Mouse (Mus musculus) forebrain, postnatal 0 days (tissue): ENCODE results near the gene Npvf. TPM values are rescaled to one million over a fixed set of nuclear protein-coding genes. Genes with fewer than 3 reads are reported as not detected.

Source experiments
- ATAC-seq: fragments of 200-750 bp; cut with Nextera tagmentation; 2 replicates; pipeline ENCODE4 v1.8.0; 2017; ENCODE audit warnings: mild to moderate bottlenecking, moderate library complexity
- DNase-seq: peaks from one replicate; pipeline ENCODE4 v3.0.0-alpha.2; 2015
- H3K27ac ChIP-seq: fragments of 300-500 bp; sonication (generic); 2 replicates; pipeline ENCODE4 v1.5.1; 2014; ENCODE audit warnings: low read depth, mild to moderate bottlenecking, antibody characterized with exemption, low read length, moderate library complexity, mixed read lengths
- H3K27me3 ChIP-seq: fragments of 300-500 bp; sonication (generic); 2 replicates; pipeline ENCODE4 v1.6.1; 2014; ENCODE audit warnings: mild to moderate bottlenecking, low read length, mixed read lengths; ENCODE audit not compliant: insufficient read depth
- H3K36me3 ChIP-seq: fragments of 300-500 bp; sonication (generic); 2 replicates; pipeline ENCODE4 v1.6.1; 2014; ENCODE audit warnings: mild to moderate bottlenecking, moderate library complexity; ENCODE audit not compliant: insufficient read depth
- H3K4me1 ChIP-seq: fragments of 300-500 bp; sonication (generic); 2 replicates; pipeline ENCODE4 v1.6.1; 2014; ENCODE audit warnings: antibody characterized with exemption; ENCODE audit not compliant: insufficient read depth
- H3K4me2 ChIP-seq: fragments of 300-500 bp; sonication (generic); 2 replicates; pipeline ENCODE4 v1.6.1; 2014; ENCODE audit warnings: low read depth, mild to moderate bottlenecking, moderate library complexity
- H3K4me3 ChIP-seq: fragments of 300-500 bp; sonication (generic); 2 replicates; pipeline ENCODE4 v1.5.1; 2014; ENCODE audit warnings: low read depth, low read length, mixed read lengths
- H3K9ac ChIP-seq: fragments of 300-500 bp; sonication (generic); 2 replicates; pipeline ENCODE4 v1.6.1; 2014; ENCODE audit warnings: mild to moderate bottlenecking
- H3K9me3 ChIP-seq: fragments of 300-500 bp; sonication (generic); 2 replicates; pipeline ENCODE4 v1.6.1; 2016; ENCODE audit warnings: low read length
- CTCF ChIP-seq: sonication (generic); IDR thresholded peaks from 2 replicates; pipeline ENCODE4 v1.5.1; 2016; ENCODE audit warnings: antibody characterized with exemption, control low read depth, low read depth
- WGBS: fragments of 180-500 bp; shearing (Covaris S2); extraction: QIAGEN DNeasy Blood & Tissue Kit; methylation state at CpG from one replicate; pipeline ENCODE4 v1.1.7; 2014; 5-methylcytosine and 5-hydroxymethylcytosine counted together
- polyA plus RNA-seq: library from polyadenylated mRNA; unstranded; fragments of >200 nt; fragmentation: Nextera tagmentation; extraction: Ambion mirVana; gene quantifications from 2 replicates; pipeline ENCODE4 v1.2.1, GENCODE M21; 2015
- total RNA-seq: library from RNA; depleted of rRNA; stranded (reverse); fragments of >200 nt; gene quantifications from 2 replicates; pipeline ENCODE4 v1.2.3, GENCODE M21; 2014

Gene Npvf
- total and polyA plus RNA-seq, 2 experiments from 2014 or later: 0.98 to 2.1 TPM

GRCm38 (mm10) chr6:50678826-50679485 lies 24.7 kb upstream of the Npvf start:
- peak; percentile 98 for TF ChIP-seq CTCF
- ATAC-seq: peak; percentile 88

DNA sequence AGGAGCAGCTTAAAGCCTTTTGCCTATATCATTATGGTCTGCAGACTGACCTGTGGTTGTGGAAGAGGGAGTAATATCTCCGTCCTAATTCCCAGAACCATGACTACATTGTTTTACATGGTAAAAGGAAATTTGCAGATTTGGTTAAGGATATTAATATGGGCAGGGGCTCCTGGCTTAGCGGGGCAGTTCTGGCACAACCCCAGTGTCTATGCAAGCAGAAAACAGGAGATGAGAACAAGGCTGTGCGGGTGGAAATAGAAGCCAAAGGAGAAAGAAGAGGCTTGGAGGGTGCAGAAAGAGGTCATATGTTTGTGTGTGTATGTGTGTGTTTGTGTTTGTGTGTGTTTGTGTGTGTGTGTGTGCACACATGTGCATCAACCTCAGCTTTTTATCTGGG lies 17.0 kb upstream of the Npvf start:
- no peaks in the 10 kb centered on the region for H3K9me3 ChIP-seq
- no peak overlapping the region for H3K9ac ChIP-seq
- ATAC-seq (no peak), DNase-seq (no peak)
- no peak overlapping the region for H3K27ac ChIP-seq
- WGBS: 89% methylated on average over 3 of the region's 3 CpGs
- H3K4me2 ChIP-seq: no peak overlapping the region
- no peaks in the 10 kb centered on the region for H3K36me3 ChIP-seq
- no peak for TF ChIP-seq CTCF
- H3K4me3 ChIP-seq: no peak overlapping the region
- no peaks in the 10 kb centered on the region for H3K4me1 ChIP-seq
- no peaks in the 10 kb centered on the region for H3K27me3 ChIP-seq

More at GRCm38 (mm10) chr6:50678826-50679485, 24.7 kb upstream of the Npvf start:
- H3K36me3 ChIP-seq: no peaks in the 10 kb centered on the region
- peaks cover 9% of the 10 kb centered on the region; the same call in 1 of the 2 replicates for H3K4me1 ChIP-seq
- H3K27ac ChIP-seq: no peak overlapping the region
- H3K4me3 ChIP-seq: no peak overlapping the region
- H3K27me3 ChIP-seq: no peaks in the 10 kb centered on the region; the same call in 1 of the 2 replicates
- H3K9ac ChIP-seq: no peak overlapping the region
- 33% methylated on average over 8 of the region's 8 CpGs for WGBS
- H3K4me2 ChIP-seq: no peak overlapping the region
- DNase-seq: peak; percentile 90
- no peaks in the 10 kb centered on the region for H3K9me3 ChIP-seq

- no peak overlapping the region for H3K4me3 ChIP-seq
- TF ChIP-seq CTCF: no peak
- no peak for ATAC-seq
Measured at GRCm38 (mm10) chr6:50666937-50667336, 12.7 kb upstream of the Npvf start.

DNA sequence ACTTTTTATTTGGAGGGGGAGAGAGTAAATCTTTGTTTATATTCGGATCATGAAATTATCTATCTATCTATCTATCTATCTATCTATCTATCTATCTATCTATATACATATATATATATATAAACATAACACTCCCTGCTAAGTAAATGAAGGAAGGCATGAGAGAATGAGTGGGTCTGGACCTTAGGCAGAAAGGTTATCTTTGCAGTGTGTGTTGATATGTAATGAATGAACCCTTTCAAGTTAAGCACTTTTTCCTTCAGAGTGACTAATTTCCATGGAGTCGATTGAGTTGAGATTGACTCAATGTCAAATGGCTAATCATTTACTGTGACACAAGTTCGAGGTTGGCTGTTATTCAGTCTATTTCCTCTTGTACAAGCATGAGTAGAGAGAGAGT lies 10.8 kb upstream of the Npvf start:
- H3K36me3 ChIP-seq: no peaks in the 10 kb centered on the region
- no peak overlapping the region for H3K27ac ChIP-seq
- no peak overlapping the region for H3K4me2 ChIP-seq
- H3K4me1 ChIP-seq: no peaks in the 10 kb centered on the region
- 82% methylated on average over 3 of the region's 3 CpGs for WGBS
- TF ChIP-seq CTCF: no peak
- H3K27me3 ChIP-seq: no peaks in the 10 kb centered on the region
- DNase-seq: no peak
- H3K9ac ChIP-seq: no peak overlapping the region
- no peak for ATAC-seq
- no peaks in the 10 kb centered on the region for H3K9me3 ChIP-seq
- H3K4me3 ChIP-seq: no peak overlapping the region

More at GRCm38 (mm10) chr6:50666937-50667336, 12.7 kb upstream of the Npvf start:
- no peak overlapping the region for H3K27ac ChIP-seq
- H3K4me2 ChIP-seq: no peak overlapping the region
- WGBS: 81% methylated on average over 5 of the region's 5 CpGs
- no peaks in the 10 kb centered on the region for H3K9me3 ChIP-seq
- no peaks in the 10 kb centered on the region for H3K27me3 ChIP-seq
- no peak for DNase-seq
- no peaks in the 10 kb centered on the region for H3K4me1 ChIP-seq
- H3K36me3 ChIP-seq: no peaks in the 10 kb centered on the region
- H3K9ac ChIP-seq: no peak overlapping the region

- DNase-seq: no peak
- no peak overlapping the region for H3K9ac ChIP-seq
- no peak for ATAC-seq
- no peaks in the 10 kb centered on the region for H3K36me3 ChIP-seq
- WGBS: 92% methylated on average over 3 of the region's 3 CpGs
- TF ChIP-seq CTCF: no peak
- no peak overlapping the region for H3K27ac ChIP-seq
- H3K9me3 ChIP-seq: no peaks in the 10 kb centered on the region
- H3K4me2 ChIP-seq: no peak overlapping the region
- H3K27me3 ChIP-seq: no peaks in the 10 kb centered on the region
- no peak overlapping the region for H3K4me3 ChIP-seq
- no peaks in the 10 kb centered on the region for H3K4me1 ChIP-seq
Measured at GRCm38 (mm10) chr6:50664193-50664592, 10.0 kb upstream of the Npvf start.

DNA sequence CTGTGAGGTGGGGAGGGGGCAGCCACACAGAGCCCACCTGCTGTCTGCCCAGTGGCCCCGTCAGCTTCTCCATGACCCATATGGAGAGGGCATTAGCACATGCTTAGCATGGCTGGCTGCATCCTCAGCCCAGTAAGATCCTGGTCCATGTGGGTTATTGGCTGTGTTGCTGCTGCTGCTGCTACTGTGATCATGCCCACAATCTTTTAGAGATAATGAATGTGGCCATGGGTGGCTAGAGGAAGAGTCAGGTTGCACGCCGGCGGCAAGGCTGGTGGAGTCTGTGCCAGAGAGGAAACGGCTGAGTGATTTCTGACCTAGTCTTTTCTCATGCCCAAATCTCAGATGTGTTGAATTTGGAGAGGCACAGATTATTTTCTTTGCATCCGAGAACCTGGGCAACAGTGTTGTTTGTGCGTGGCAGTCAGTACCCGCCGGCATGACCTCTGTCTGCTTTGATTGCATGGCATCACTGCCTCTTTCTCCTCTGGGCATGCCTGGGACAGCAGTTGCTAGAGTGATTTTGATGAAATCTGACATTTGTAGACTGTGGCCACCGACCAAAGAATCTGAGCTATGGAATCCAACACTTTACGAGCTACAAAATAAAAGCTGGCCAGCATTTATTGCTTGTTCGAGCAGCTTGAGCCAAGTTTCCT lies 8.8 kb upstream of the Npvf start:
- WGBS: 69% methylated on average over 12 of the region's 12 CpGs
- DNase-seq (no peak), ATAC-seq (no peak)
- no peak for TF ChIP-seq CTCF
- H3K4me3 ChIP-seq: no peak overlapping the region
- no peaks in the 10 kb centered on the region for H3K9me3 ChIP-seq
- no peaks in the 10 kb centered on the region for H3K36me3 ChIP-seq
- H3K27ac ChIP-seq: no peak overlapping the region
- no peak overlapping the region for H3K4me2 ChIP-seq
- H3K9ac ChIP-seq: no peak overlapping the region
- H3K27me3 ChIP-seq: no peaks in the 10 kb centered on the region
- H3K4me1 ChIP-seq: no peaks in the 10 kb centered on the region; the same call in 1 of the 2 replicates

DNA sequence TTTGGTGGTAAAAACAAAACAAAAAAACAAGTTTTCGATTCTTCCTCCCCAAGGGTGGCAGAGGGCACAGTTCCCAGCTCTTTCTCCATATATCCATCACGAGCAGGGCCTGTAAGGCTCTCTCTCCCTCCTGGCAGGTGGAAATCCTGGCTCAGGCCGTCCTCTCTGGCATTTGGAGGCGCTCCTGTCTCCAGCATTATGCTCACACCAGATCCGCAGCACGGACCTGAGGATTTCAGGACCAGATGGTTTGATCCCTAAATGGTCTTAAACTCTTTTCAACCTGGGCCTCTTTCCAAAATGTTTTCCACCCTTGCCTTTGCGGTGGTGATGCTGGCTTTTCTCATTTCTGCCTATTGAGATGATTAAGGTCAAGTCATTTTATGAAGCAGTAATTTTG lies 7.5 kb upstream of the Npvf start:
- ATAC-seq: no peak
- no peak overlapping the region for H3K27ac ChIP-seq

More for the DNA sequence above, 7.5 kb upstream of the Npvf start:
- Histone ChIP-seq H3K4me2 (no peak overlapping the region), H3K9me3 (no peaks in the 10 kb centered on the region), H3K4me1 (no peaks in the 10 kb centered on the region; the same call in 1 of the 2 replicates), H3K9ac (no peak overlapping the region), H3K4me3 (no peak overlapping the region), H3K36me3 (no peaks in the 10 kb centered on the region), H3K27me3 (no peaks in the 10 kb centered on the region)
- DNase-seq: no peak
- TF ChIP-seq CTCF: no peak
- 43% methylated on average over 7 of the region's 7 CpGs for WGBS
